Mouse (Mus musculus): ENCODE measurements around the gene Gm37240. TPM values are rescaled to one million over a fixed set of nuclear protein-coding genes. Genes with fewer than 3 reads are reported as not detected.
"Not testable (repeated sequence)": the region's sequence is repeated elsewhere in the genome, so short reads cannot be mapped to it uniquely, and the experiment has no call there.

The Gm37240 gene
- total RNA-seq, 2 experiments from 2014 or later = 0.27 to 1.1 TPM

GRCm38 (mm10) chr3:85599526-85599925 is 287.8 kb downstream of the Gm37240 start:
- intact Hi-C loops (cut with DNase I) = no loop called here
- DNase-seq (ENCODE audit: extremely low spot score in 1 of 2, low spot score in 2 of 2) = no peak
- Histone ChIP-seq H3K4me3 (no peak overlapping the region), H3K27ac (no peak overlapping the region)
- TF ChIP-seq CTCF (IDR thresholded peaks at IDR 0.05) = no peak

GRCm38 (mm10) chr3:85594452-85594851 is 292.9 kb downstream of the Gm37240 start:
- intact Hi-C loops (cut with DNase I) = loop anchor here (5.0 kb wide), 1 partner anchor 68 kb away; no protein-coding TSS in a partner anchor
- Histone ChIP-seq H3K4me3 (no peak overlapping the region), H3K27ac (no peak overlapping the region)
- no peak for TF ChIP-seq CTCF (IDR thresholded peaks at IDR 0.05)
- no peak for DNase-seq (ENCODE audit: extremely low spot score in 1 of 2, low spot score in 2 of 2)

GRCm38 (mm10) chr3:85592640-85593252 is 294.6 kb downstream of the Gm37240 start:
- no peak for TF ChIP-seq CTCF (IDR thresholded peaks at IDR 0.05)
- intact Hi-C loops (cut with DNase I) = loop anchor here (5.0 kb wide), 1 partner anchor 70 kb away; no protein-coding TSS in a partner anchor
- no peak for DNase-seq (ENCODE audit: extremely low spot score in 1 of 2, low spot score in 2 of 2)
- Histone ChIP-seq H3K4me3 (no peak overlapping the region), H3K27ac (peak overlapping the region; percentile 45)

GRCm38 (mm10) chr3:85592067-85592466 is 295.3 kb downstream of the Gm37240 start:
- Histone ChIP-seq H3K4me3 (no peak overlapping the region), H3K27ac (peak overlapping the region; percentile 45)
- intact Hi-C loops (cut with DNase I) = loop anchor here (5.0 kb wide), 1 partner anchor 70 kb away; no protein-coding TSS in a partner anchor
- DNase-seq (ENCODE audit: extremely low spot score in 1 of 2, low spot score in 2 of 2) = no peak
- no peak for TF ChIP-seq CTCF (IDR thresholded peaks at IDR 0.05)

- H3K27ac ChIP-seq = peak overlapping the region; percentile 66
- intact Hi-C loops (cut with DNase I) = loop anchor here (5.0 kb wide), 1 partner anchor 72 kb away; no protein-coding TSS in a partner anchor
Observed at GRCm38 (mm10) chr3:85590090-85590754, 297.1 kb downstream of the Gm37240 start.

GRCm38 (mm10) chr3:85588701-85589100 is 298.6 kb downstream of the Gm37240 start:
- H3K4me3 ChIP-seq = no peak overlapping the region
- no peak for TF ChIP-seq CTCF (IDR thresholded peaks at IDR 0.05)
- no peak for DNase-seq (ENCODE audit: extremely low spot score in 1 of 2, low spot score in 2 of 2)
- H3K27ac ChIP-seq = peak overlapping the region; percentile 61; the same call in 1 of the 2 replicates
- intact Hi-C loops (cut with DNase I) = no loop called here

More at GRCm38 (mm10) chr3:85590090-85590754, 297.1 kb downstream of the Gm37240 start:
- no peak for TF ChIP-seq CTCF (IDR thresholded peaks at IDR 0.05)
- no peak overlapping the region for H3K4me3 ChIP-seq
- DNase-seq (ENCODE audit: extremely low spot score in 1 of 2, low spot score in 2 of 2) = no peak

- H3K27ac ChIP-seq = no peak overlapping the region
- intact Hi-C loops (cut with DNase I) = no loop called here
- no peak for TF ChIP-seq CTCF (IDR thresholded peaks at IDR 0.05)
- DNase-seq (ENCODE audit: extremely low spot score in 1 of 2, low spot score in 2 of 2) = no peak
- H3K4me3 ChIP-seq = no peak overlapping the region
Observed at GRCm38 (mm10) chr3:85584966-85585365, 302.4 kb downstream of the Gm37240 start.

- H3K27ac ChIP-seq = peak overlapping the region; percentile 60
- no peak for TF ChIP-seq CTCF (IDR thresholded peaks at IDR 0.05)
- no peak overlapping the region for H3K4me3 ChIP-seq
- intact Hi-C loops (cut with DNase I) = no loop called here
- no peak for DNase-seq (ENCODE audit: extremely low spot score in 1 of 2, low spot score in 2 of 2)
Observed at GRCm38 (mm10) chr3:85583194-85583593, 304.1 kb downstream of the Gm37240 start.

GRCm38 (mm10) chr3:85582726-85583125 is 304.6 kb downstream of the Gm37240 start:
- DNase-seq (ENCODE audit: extremely low spot score in 1 of 2, low spot score in 2 of 2) = peak in 1 of 2 experiments; percentile 5
- intact Hi-C loops (cut with DNase I) = no loop called here
- peak overlapping the region; percentile 60; the same call in 1 of the 2 replicates for H3K27ac ChIP-seq
- H3K4me3 ChIP-seq = no peak overlapping the region
- TF ChIP-seq CTCF (IDR thresholded peaks at IDR 0.05) = no peak

GRCm38 (mm10) chr3:85573864-85574830 is 313.2 kb downstream of the Gm37240 start, which contains the start of gene Gatb:
Gene Gatb, plus strand, starts transcription at chr3:85574119.
- peak; percentile 98 to 99 for DNase-seq (ENCODE audit: extremely low spot score in 1 of 2, low spot score in 2 of 2)
- Histone ChIP-seq H3K4me3 (peak within 1 kb of the TSS; percentile 64), H3K27ac (peak within 1 kb of the TSS; percentile 97)
- intact Hi-C loops (cut with DNase I) = loop anchor here (1.0 to 5.0 kb wide), 10 partner anchors 88 to 992 kb away; partner anchors contain the start of genes Arfip1 and Rps3a1
- peak; percentile 81 for TF ChIP-seq CTCF (IDR thresholded peaks at IDR 0.05)

- intact Hi-C loops (cut with DNase I) = loop anchor here (1.0 to 5.0 kb wide), 10 partner anchors 89 to 991 kb away; partner anchors contain the start of genes Arfip1 and Rps3a1
- no peak for DNase-seq (ENCODE audit: extremely low spot score in 1 of 2, low spot score in 2 of 2)
- H3K27ac ChIP-seq = peak overlapping the region; percentile 77
- TF ChIP-seq CTCF (IDR thresholded peaks at IDR 0.05) = no peak
- peak overlapping the region; percentile 64 for H3K4me3 ChIP-seq
Observed at GRCm38 (mm10) chr3:85573216-85573863, 314.0 kb downstream of the Gm37240 start.

GRCm38 (mm10) chr3:85572502-85572901 is 314.8 kb downstream of the Gm37240 start:
- peak overlapping the region; percentile 77 for H3K27ac ChIP-seq
- not testable (repeated sequence) for DNase-seq (ENCODE audit: extremely low spot score in 1 of 2, low spot score in 2 of 2)
- intact Hi-C loops (cut with DNase I) = loop anchor here (5.0 kb wide), 9 partner anchors 90 to 990 kb away; partner anchors contain the start of genes Arfip1 and Rps3a1

More at GRCm38 (mm10) chr3:85572502-85572901, 314.8 kb downstream of the Gm37240 start:
- not testable (repeated sequence) for H3K4me3 ChIP-seq
